Mouse (Mus musculus): ENCODE measurements around the gene Srpk2.
"Not testable (repeated sequence)": the region's sequence is repeated elsewhere in the genome, so short reads cannot be mapped to it uniquely, and the experiment has no call there.

The Srpk2 gene

GRCm38 (mm10) chr5:23684517-23684916, at the start of gene Srpk2:
Gene Srpk2, minus strand, starts transcription at chr5:23684617.
- no peak for DNase-seq

GRCm38 (mm10) chr5:23721956-23722355, 37.5 kb upstream of the Srpk2 start:
- DNase-seq: no peak

- DNase-seq: no peak
Observed at GRCm38 (mm10) chr5:23718881-23719328, 34.5 kb upstream of the Srpk2 start.

- no peak for DNase-seq
Observed at GRCm38 (mm10) chr5:23718182-23718534, 33.7 kb upstream of the Srpk2 start.

- no peak for DNase-seq
Observed at GRCm38 (mm10) chr5:23717469-23718181, 33.2 kb upstream of the Srpk2 start.

GRCm38 (mm10) chr5:23713401-23714335, 29.3 kb upstream of the Srpk2 start:
- no peak for DNase-seq

- peak; percentile 88 to 92 for DNase-seq
Observed at GRCm38 (mm10) chr5:23712130-23713001, 27.9 kb upstream of the Srpk2 start.

- DNase-seq: peak; percentile 49 to 58
Observed at GRCm38 (mm10) chr5:23711671-23712129, 27.3 kb upstream of the Srpk2 start.

GRCm38 (mm10) chr5:23711244-23711643, 26.8 kb upstream of the Srpk2 start:
- DNase-seq: no peak

- no peak for DNase-seq
Observed at GRCm38 (mm10) chr5:23709661-23710060, 25.2 kb upstream of the Srpk2 start.

GRCm38 (mm10) chr5:23706601-23707597, 22.5 kb upstream of the Srpk2 start:
- DNase-seq: not testable (repeated sequence)

GRCm38 (mm10) chr5:23697457-23697856, 13.0 kb upstream of the Srpk2 start:
- DNase-seq: no peak

GRCm38 (mm10) chr5:23683431-23683830, 986 bp downstream of the Srpk2 start:
- no peak for DNase-seq

- no peak for DNase-seq
Observed at GRCm38 (mm10) chr5:23679006-23679405, 5.4 kb downstream of the Srpk2 start.

GRCm38 (mm10) chr5:23677883-23678282, 6.5 kb downstream of the Srpk2 start:
- no peak for DNase-seq

- no peak for DNase-seq
Observed at GRCm38 (mm10) chr5:23677072-23677453, 7.4 kb downstream of the Srpk2 start.

- peak; percentile 80 to 81 for DNase-seq
Observed at GRCm38 (mm10) chr5:23676156-23677071, 8.0 kb downstream of the Srpk2 start.

GRCm38 (mm10) chr5:23675499-23676155, 8.8 kb downstream of the Srpk2 start:
- DNase-seq: peak; percentile 85 to 90

- peak; percentile 84 to 85 for DNase-seq
Observed at GRCm38 (mm10) chr5:23674829-23675498, 9.5 kb downstream of the Srpk2 start.
